Mouse (Mus musculus) bone marrow, adult 2 months (tissue): ENCODE measurements around the gene Rec114.

Experiments
- CTCF ChIP-seq: fragments of 200-500 bp; IDR thresholded peaks from 2 replicates; pipeline ENCODE4 v1.5.1; 2011; ENCODE audit warnings: low read length, control low read depth; ENCODE audit not compliant: control insufficient read depth, insufficient read depth
- POLR2A ChIP-seq: fragments of 200-500 bp; IDR thresholded peaks from 2 replicates; pipeline ENCODE4 v1.6.1; 2011; ENCODE audit warnings: low read depth, mild to moderate bottlenecking, control low read depth, low read length, borderline replicate concordance; ENCODE audit not compliant: control insufficient read depth

DNA sequence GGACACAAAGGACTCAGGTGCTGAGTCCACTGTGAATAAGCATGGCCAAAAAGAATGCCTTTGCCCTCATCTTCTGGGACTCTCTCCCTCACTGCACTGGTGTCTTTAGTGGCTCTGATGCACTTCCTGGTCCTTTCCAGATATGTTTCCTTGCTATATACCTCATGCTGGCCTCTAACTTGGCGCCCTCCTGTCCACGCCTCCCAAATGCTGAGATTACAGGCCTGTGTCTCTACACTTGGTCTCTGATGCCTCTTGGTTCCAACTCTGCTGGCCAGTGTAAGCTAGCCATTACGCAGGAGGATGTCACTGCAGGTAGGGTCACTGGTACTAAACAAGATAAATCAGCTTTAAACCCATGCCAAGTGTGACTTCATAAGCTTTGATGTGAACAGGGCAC lies 75.6 kb downstream of the Rec114 start:
- TF ChIP-seq POLR2A, result no peak
- no peak for TF ChIP-seq CTCF
